Mouse (Mus musculus) stomach, postnatal 0 days (tissue): ENCODE results near the gene Birc6. TPM values are rescaled to one million over a fixed set of nuclear protein-coding genes. Genes with fewer than 3 reads are reported as not detected.

Experiments
- ATAC-seq: fragments of 200-750 bp; cut with Nextera tagmentation; 2 replicates; pipeline ENCODE4 v1.8.0; 2017; ENCODE audit not compliant: low FRiP score, low TSS enrichment
- DNase-seq: peaks from one replicate; pipeline ENCODE4 v3.0.0-alpha.2; 2016; ENCODE audit warnings: low spot score
- H3K27ac ChIP-seq: fragments of 300-500 bp; sonication (generic); replicated peaks from 2 replicates; pipeline ENCODE4 v1.5.1; 2014; ENCODE audit warnings: mild to moderate bottlenecking, control low read depth
- H3K27me3 ChIP-seq: fragments of 300-500 bp; sonication (generic); 2 replicates; pipeline ENCODE4 v1.6.1; 2014; ENCODE audit warnings: low read length; ENCODE audit not compliant: control insufficient read depth, insufficient read depth
- H3K36me3 ChIP-seq: fragments of 300-500 bp; sonication (generic); 2 replicates; pipeline ENCODE4 v1.6.1; 2014; ENCODE audit warnings: low read length, mixed read lengths; ENCODE audit not compliant: control insufficient read depth, insufficient read depth
- H3K4me1 ChIP-seq: fragments of 300-500 bp; sonication (generic); replicated peaks from 2 replicates; pipeline ENCODE4 v1.6.1; 2014; ENCODE audit warnings: antibody characterized with exemption; ENCODE audit not compliant: control insufficient read depth, insufficient read depth
- H3K4me2 ChIP-seq: fragments of 300-500 bp; sonication (generic); replicated peaks from 2 replicates; pipeline ENCODE4 v1.6.1; 2014; ENCODE audit warnings: low read depth, mild to moderate bottlenecking, control low read depth, moderate library complexity
- H3K4me3 ChIP-seq: fragments of 300-500 bp; sonication (generic); 2 replicates; pipeline ENCODE4 v1.5.1; 2014; ENCODE audit warnings: low read depth, low read length, control low read depth
- H3K9ac ChIP-seq: fragments of 300-500 bp; sonication (generic); 2 replicates; pipeline ENCODE4 v1.6.1; 2014; ENCODE audit warnings: mild to moderate bottlenecking, low read length, control low read depth, mixed read lengths
- H3K9me3 ChIP-seq: fragments of 300-500 bp; sonication (generic); 2 replicates; pipeline ENCODE4 v1.6.1; 2016; ENCODE audit warnings: low read length; ENCODE audit not compliant: control insufficient read depth
- CTCF ChIP-seq: IDR thresholded peaks from 2 replicates; pipeline ENCODE4 v1.5.1; 2016; ENCODE audit warnings: antibody characterized with exemption, low read depth, mild to moderate bottlenecking, moderate library complexity
- EP300 ChIP-seq: optimal IDR thresholded peaks from 2 replicates; pipeline ENCODE3; 2016; ENCODE audit warnings: antibody characterized with exemption
- whole genome bisulfite sequencing: fragments of 180-500 bp; shearing (Covaris S2); extraction: QIAGEN DNeasy Blood & Tissue Kit; methylation state at CpG from one replicate; pipeline ENCODE4 v1.1.7; 2014; 5-methylcytosine and 5-hydroxymethylcytosine counted together
- polyA plus RNA-seq: library from polyadenylated mRNA; unstranded; fragments of >200 nt; fragmentation: Nextera tagmentation; extraction: Ambion mirVana; gene quantifications from 2 replicates; pipeline ENCODE4 v1.2.1, GENCODE M21; 2015

Birc6 gene
- polyA plus RNA-seq, result 51.8 and 56.4 TPM in 2 replicates

DNA sequence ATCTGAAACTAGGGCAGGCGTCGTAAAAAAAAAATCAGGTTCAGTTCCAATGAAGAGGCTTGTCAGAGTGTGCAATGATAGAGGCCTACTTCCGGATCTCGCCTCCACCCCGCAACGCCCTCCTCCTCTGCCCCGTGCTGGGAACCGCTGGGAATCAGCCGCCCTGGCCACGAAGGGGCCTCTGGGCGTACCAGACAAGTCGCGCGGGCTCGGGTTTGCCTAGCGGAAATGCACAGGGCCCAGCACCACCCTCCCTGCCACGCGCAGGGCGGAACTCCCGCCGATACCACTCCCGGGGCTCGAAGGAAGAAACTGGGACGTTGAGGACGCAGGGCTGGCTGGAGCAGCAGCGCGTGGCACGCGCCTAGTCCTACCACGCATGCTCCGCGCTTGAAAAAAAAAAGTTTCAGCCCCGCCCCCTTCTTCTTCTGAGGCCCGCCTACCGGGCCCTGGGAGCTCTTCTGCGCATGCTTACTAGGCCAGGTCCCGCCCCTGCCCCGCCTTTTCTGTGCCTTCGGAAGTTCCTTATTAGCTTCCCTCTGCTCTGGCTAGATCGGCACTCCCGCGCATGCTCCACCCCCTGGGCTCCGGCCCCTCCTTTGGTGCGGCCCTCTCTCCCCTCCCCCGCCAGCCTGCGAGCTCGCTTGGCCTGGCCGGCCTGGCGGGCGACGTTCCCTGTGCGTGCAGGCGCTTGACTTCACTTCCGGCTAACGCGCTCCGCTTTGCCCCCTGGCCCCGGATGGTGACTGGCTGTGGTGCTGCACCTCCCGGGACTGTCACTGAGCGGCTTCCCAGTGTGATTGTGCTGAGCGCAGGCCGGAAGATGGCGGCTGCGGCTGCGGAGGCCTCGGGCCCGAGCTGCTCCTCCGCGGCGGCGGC lies at the start of gene Birc6:
Gene Birc6, plus strand, starts transcription at position 567 of the 879 bp plus-strand sequence.
- Histone ChIP-seq H3K27me3 (no peaks in the 10 kb centered on the region), H3K4me3 (peak within 1 kb of the TSS; percentile 73), H3K4me2 (peak within 1 kb of the TSS; percentile 85), H3K27ac (peak within 1 kb of the TSS; percentile 99), H3K4me1 (peaks cover 4% of the 10 kb centered on the region; the same call in 1 of the 2 replicates), H3K36me3 (no peaks in the 10 kb centered on the region), H3K9ac (peak within 1 kb of the TSS; percentile 95), H3K9me3 (no peaks in the 10 kb centered on the region)
- ATAC-seq (peak; percentile 97), DNase-seq (peak; percentile 100)
- under 1% methylated on average over 66 of the region's 71 CpGs for WGBS
- no peak for TF ChIP-seq EP300
- peak; percentile 30 for TF ChIP-seq CTCF

GRCm38 (mm10) chr17:74480361-74481069 lies 47.6 kb upstream of the Birc6 start:
- ATAC-seq, result no peak
- Histone ChIP-seq H3K4me1 (no peaks in the 10 kb centered on the region), H3K9me3 (no peaks in the 10 kb centered on the region), H3K27me3 (no peaks in the 10 kb centered on the region), H3K9ac (no peak overlapping the region), H3K27ac (no peak overlapping the region), H3K36me3 (no peaks in the 10 kb centered on the region), H3K4me3 (no peak overlapping the region), H3K4me2 (no peak overlapping the region)
- TF ChIP-seq EP300, result no peak
- DNase-seq, result no peak
- WGBS, result 84% methylated on average over 14 of the region's 14 CpGs

- H3K9me3 ChIP-seq, result no peaks in the 10 kb centered on the region
- peaks cover 3% of the 10 kb centered on the region; the same call in 1 of the 2 replicates for H3K36me3 ChIP-seq
- H3K27me3 ChIP-seq, result no peaks in the 10 kb centered on the region
- TF ChIP-seq EP300 (peak; percentile 83), CTCF (no peak)
- WGBS, result 4% methylated on average over 50 of the region's 58 CpGs
- no peaks in the 10 kb centered on the region for H3K4me1 ChIP-seq
- ATAC-seq, result peak; percentile 99
- peak within 1 kb of the TSS; percentile 92 for H3K4me3 ChIP-seq
- H3K9ac ChIP-seq, result peak within 1 kb of the TSS; percentile 95
- peak within 1 kb of the TSS; percentile 96 for H3K27ac ChIP-seq
- peak; percentile 97 for DNase-seq
- H3K4me2 ChIP-seq, result peak within 1 kb of the TSS; percentile 65
These were observed 38.8 kb upstream of the Birc6 start, which contains the start of gene Yipf4 for GRCm38 (mm10) chr17:74489024-74489900. Gene Yipf4 (plus strand): TSS chr17:74489493.

DNA sequence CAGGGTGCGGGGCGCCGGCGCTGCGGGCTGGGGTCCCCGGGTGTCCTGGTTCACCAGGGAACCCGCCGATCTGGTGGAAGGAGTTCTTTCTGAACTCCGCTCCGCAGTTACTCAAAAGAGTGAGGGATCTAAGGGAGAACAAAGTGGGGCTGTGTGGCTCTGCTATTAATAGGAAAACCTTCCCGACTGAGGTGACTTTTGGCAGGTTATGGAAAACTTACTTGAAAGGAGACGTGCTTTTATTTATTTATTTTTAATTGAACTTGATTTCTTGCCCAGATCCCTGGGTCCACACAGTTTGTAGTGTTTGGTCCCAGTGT lies 38.2 kb upstream of the Birc6 start:
- no peak for ATAC-seq
- H3K4me1 ChIP-seq, result no peaks in the 10 kb centered on the region
- DNase-seq, result no peak

DNA sequence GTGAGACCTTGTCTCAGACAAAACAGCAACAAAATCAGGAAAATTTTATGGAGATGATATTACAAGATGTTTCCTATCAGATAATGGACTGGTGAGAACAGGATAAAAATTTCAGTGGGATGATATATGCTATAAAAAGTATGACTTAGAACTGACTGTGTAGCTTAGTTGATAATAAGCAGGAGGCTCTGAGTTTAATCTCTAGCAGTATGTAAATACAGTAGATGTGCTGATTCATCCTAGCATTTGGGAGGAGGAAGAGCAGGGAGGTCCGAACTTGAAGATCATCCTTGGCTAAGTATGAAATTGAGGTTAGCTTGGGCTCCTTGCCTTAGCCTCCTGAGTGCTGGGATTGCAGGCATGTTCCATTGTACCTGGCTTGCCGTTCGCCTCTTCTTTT lies 36.5 kb upstream of the Birc6 start:
- no peaks in the 10 kb centered on the region for H3K9me3 ChIP-seq
- no peak overlapping the region for H3K4me2 ChIP-seq
- H3K27me3 ChIP-seq, result no peaks in the 10 kb centered on the region
- no peak overlapping the region for H3K27ac ChIP-seq
- TF ChIP-seq CTCF (no peak), EP300 (no peak)
- H3K9ac ChIP-seq, result no peak overlapping the region
- peaks cover 11% of the 10 kb centered on the region; the same call in 1 of the 2 replicates for H3K36me3 ChIP-seq
- 88% methylated on average over 3 of the region's 3 CpGs for WGBS
- ATAC-seq (no peak), DNase-seq (no peak)
- H3K4me3 ChIP-seq, result no peak overlapping the region
- H3K4me1 ChIP-seq, result no peaks in the 10 kb centered on the region

More for the DNA sequence above, 38.2 kb upstream of the Birc6 start:
- peaks cover 5% of the 10 kb centered on the region; the same call in 1 of the 2 replicates for H3K36me3 ChIP-seq
- peak overlapping the region; percentile 96 for H3K27ac ChIP-seq
- H3K9ac ChIP-seq, result peak overlapping the region; percentile 95
- WGBS, result 1% methylated on average over 12 of the region's 12 CpGs
- no peak for TF ChIP-seq EP300
- TF ChIP-seq CTCF, result no peak
- H3K4me3 ChIP-seq, result peak overlapping the region; percentile 92
- H3K9me3 ChIP-seq, result no peaks in the 10 kb centered on the region
- no peaks in the 10 kb centered on the region for H3K27me3 ChIP-seq
- H3K4me2 ChIP-seq, result peak overlapping the region; percentile 65
